Mouse (Mus musculus) hindbrain, embryonic 11.5 days (tissue): ENCODE measurements around the gene Ankrd66. TPM values are rescaled to one million over a fixed set of nuclear protein-coding genes. Genes with fewer than 3 reads are reported as not detected.

Source experiments
- ATAC-seq: fragments of 200-750 bp; cut with Nextera tagmentation; 2 replicates; pipeline ENCODE4 v1.8.0; 2017; ENCODE audit warnings: mild to moderate bottlenecking, moderate TSS enrichment, moderate library complexity; ENCODE audit not compliant: low FRiP score
- DNase-seq: peaks from one replicate; pipeline ENCODE4 v3.0.0-alpha.2; 2015; ENCODE audit warnings: low spot score
- H3K27ac ChIP-seq: fragments of 300-500 bp; sonication (generic); 2 replicates; pipeline ENCODE4 v1.5.1; 2014; ENCODE audit warnings: mild to moderate bottlenecking, low read depth, low read length
- H3K27me3 ChIP-seq: fragments of 300-500 bp; sonication (generic); 2 replicates; pipeline ENCODE4 v1.6.1; 2014; ENCODE audit warnings: mild to moderate bottlenecking, low read length, moderate library complexity, mixed read lengths; ENCODE audit not compliant: control insufficient read depth, insufficient read depth
- H3K36me3 ChIP-seq: fragments of 300-500 bp; sonication (generic); 2 replicates; pipeline ENCODE4 v1.6.1; 2014; ENCODE audit warnings: mild to moderate bottlenecking, low read length, moderate library complexity, mixed read lengths; ENCODE audit not compliant: control insufficient read depth, insufficient read depth
- H3K4me1 ChIP-seq: fragments of 300-500 bp; sonication (generic); replicated peaks from 2 replicates; pipeline ENCODE4 v1.6.1; 2014; ENCODE audit warnings: low read length, mixed read lengths; ENCODE audit not compliant: control insufficient read depth, insufficient read depth
- H3K4me2 ChIP-seq: fragments of 300-500 bp; sonication (generic); replicated peaks from 2 replicates; pipeline ENCODE4 v1.6.1; 2014; ENCODE audit warnings: mild to moderate bottlenecking, low read depth, low read length
- H3K4me3 ChIP-seq: fragments of 300-500 bp; sonication (generic); 2 replicates; pipeline ENCODE4 v1.5.1; 2014; ENCODE audit warnings: low read depth, low read length
- H3K9ac ChIP-seq: fragments of 300-500 bp; sonication (generic); 2 replicates; pipeline ENCODE4 v1.6.1; 2014; ENCODE audit warnings: low read depth, low read length
- H3K9me3 ChIP-seq: fragments of 300-500 bp; sonication (generic); 2 replicates; pipeline ENCODE4 v1.6.1; 2016; ENCODE audit warnings: low read length; ENCODE audit not compliant: control insufficient read depth
- WGBS: fragments of 180-500 bp; shearing (Covaris S2); extraction: QIAGEN DNeasy Blood & Tissue Kit; methylation state at CpG from one replicate; pipeline ENCODE4 v1.1.7; 2014; 5-methylcytosine and 5-hydroxymethylcytosine counted together
- polyA plus RNA-seq: library from polyadenylated mRNA; unstranded; fragments of >200 nt; fragmentation: Nextera tagmentation; extraction: Ambion mirVana; gene quantifications from 2 replicates; pipeline ENCODE4 v1.2.1, GENCODE M21; 2014

Ankrd66 gene
- polyA plus RNA-seq, 1 experiment from 2014 or later, result 1.2 TPM

DNA sequence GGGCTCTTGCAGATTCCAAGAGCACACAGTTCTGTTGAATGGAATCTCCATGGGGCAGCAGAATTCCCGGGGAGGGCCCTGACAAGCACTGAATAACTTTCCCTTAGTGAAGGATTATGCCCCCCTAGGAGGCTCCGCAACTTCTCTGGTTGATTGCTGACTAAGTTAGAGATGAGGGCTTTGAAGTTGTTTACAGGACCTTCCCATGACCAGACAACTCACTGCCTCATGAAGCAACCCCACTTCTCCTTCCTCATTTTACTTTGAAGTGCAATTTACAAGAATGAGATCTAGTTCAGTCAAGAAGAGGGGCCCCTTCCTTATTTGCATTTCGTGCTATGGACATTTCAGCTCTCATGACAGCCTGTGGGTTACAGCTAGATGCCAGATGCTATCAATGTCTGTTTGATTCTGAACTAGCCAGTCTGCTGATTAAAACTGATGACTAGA, 30.2 kb upstream of the Ankrd66 start:
- Histone ChIP-seq H3K4me1 (0 out of 2 replicates have a peak, but pooled peaks cover 2% of the 10 kb centered on the region), H3K36me3 (no peaks in the 10 kb centered on the region), H3K9ac (no peak overlapping the region), H3K27me3 (no peaks in the 10 kb centered on the region), H3K9me3 (no peaks in the 10 kb centered on the region), H3K4me2 (no peak overlapping the region), H3K27ac (no peak overlapping the region), H3K4me3 (no peak overlapping the region)
- ATAC-seq (peak; percentile 56; the same call in 1 of the 2 replicates), DNase-seq (no peak)
- 14% methylated on average over 3 of the region's 3 CpGs for WGBS

DNA sequence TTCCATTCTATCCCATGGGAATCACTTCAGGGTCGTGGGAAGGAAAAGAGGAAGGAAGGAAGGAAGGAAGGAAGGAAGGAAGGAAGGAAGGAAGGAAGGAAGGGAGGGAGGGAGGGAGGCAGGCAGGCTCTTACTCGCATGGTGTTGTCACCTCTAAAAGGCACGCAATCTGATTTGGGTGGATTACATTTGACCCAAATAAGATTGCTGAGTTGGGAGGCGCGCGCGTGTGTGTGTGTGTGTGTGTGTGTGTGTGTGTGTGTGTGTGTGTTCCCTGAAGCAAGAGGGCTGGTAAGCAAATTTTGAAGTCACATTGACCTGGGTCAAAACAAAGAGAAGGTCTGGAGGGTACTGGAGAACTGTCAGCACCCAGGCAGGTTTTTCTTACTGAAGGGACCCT, 25.8 kb upstream of the Ankrd66 start:
- Histone ChIP-seq H3K4me1 (0 out of 2 replicates have a peak, but pooled peaks cover 2% of the 10 kb centered on the region), H3K9me3 (no peaks in the 10 kb centered on the region), H3K27ac (no peak overlapping the region), H3K27me3 (no peaks in the 10 kb centered on the region), H3K4me3 (no peak overlapping the region), H3K36me3 (no peaks in the 10 kb centered on the region), H3K9ac (no peak overlapping the region), H3K4me2 (no peak overlapping the region)
- 63% methylated on average over 7 of the region's 7 CpGs for WGBS
- no peak for DNase-seq
- ATAC-seq, result no peak

DNA sequence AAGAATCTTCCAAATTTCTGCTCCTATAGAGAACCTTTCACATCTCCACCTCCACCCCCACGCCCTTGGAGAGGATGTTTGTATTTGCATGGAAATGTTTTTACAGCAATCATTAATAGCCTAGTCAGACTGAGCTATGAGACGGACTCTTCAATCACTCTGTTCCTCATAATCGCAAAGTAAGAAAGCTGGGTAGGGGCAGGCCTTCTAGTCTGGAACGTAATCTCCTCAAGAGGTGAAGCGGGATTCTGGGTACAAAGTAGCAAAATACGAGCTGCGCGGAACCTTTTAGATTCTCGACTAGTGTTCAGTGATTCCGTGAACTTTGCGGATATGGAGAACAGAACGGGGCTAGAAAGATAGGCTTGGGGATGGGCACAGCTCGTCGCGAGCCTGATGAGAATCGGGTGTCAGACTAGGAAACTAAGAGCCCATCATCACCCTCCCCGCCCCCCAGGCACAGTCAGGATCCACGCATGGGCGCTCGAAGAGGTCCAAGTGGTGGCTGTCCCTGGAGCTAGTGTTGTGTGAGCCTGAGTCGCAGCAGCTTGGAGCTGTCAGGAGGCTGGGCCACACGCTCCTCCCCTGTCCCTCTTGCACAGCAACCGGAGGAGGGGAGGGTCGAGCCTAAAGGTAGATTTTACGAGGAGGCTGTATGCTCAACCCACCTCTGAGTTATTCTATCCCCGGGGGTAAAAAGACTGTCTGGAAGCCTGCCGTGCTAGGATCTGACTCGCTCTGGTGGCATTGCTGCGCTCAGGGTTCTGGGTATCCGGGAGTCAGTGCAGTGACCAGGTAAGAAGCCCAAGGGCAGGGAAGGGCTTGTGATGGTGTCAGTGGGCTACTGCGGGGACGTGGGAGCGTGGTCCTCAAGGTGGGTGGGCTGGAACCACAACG, 24.8 kb upstream of the Ankrd66 start, which contains the start of gene Pla2g7:
Gene Pla2g7, plus strand, starts transcription at position 107 of the 897 bp plus-strand sequence.
- H3K9ac ChIP-seq, result peak within 1 kb of the TSS; percentile 37
- WGBS, result under 1% methylated on average over 34 of the region's 34 CpGs
- H3K27ac ChIP-seq, result peak within 1 kb of the TSS; percentile 19; the same call in 1 of the 2 replicates
- H3K27me3 ChIP-seq, result no peaks in the 10 kb centered on the region
- H3K9me3 ChIP-seq, result no peaks in the 10 kb centered on the region
- peak; percentile 85 for ATAC-seq
- H3K4me1 ChIP-seq, result no peaks in the 10 kb centered on the region
- H3K4me3 ChIP-seq, result peak within 1 kb of the TSS; percentile 40
- H3K36me3 ChIP-seq, result no peaks in the 10 kb centered on the region
- peak; percentile 68 for DNase-seq
- peak within 1 kb of the TSS; percentile 74 for H3K4me2 ChIP-seq

DNA sequence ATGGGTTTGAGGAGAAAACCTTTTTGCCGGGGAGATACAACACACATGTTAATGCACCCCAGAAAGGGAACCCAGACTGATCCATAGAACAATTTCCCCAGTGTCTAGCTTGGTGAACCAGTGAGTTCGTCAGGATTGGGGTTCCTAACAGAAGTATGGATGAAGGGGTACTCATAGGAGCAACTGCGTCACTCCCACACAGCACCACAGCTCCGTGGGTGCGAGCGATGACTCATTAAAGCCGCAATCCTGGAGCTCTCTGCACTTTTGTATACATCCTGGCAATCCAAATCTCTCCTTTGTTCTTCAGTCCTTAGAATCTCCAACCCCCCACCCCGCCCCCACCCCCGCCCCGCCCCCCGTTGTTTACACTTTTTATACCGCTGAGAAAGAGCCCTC, 24.2 kb upstream of the Ankrd66 start:
- no peaks in the 10 kb centered on the region for H3K27me3 ChIP-seq
- H3K9ac ChIP-seq, result peak overlapping the region; percentile 37
- H3K4me3 ChIP-seq, result peak overlapping the region; percentile 40
- no peaks in the 10 kb centered on the region for H3K9me3 ChIP-seq
- H3K27ac ChIP-seq, result no peak overlapping the region
- WGBS, result 7% methylated on average over 12 of the region's 12 CpGs
- ATAC-seq, result peak; percentile 58
- peak overlapping the region; percentile 74 for H3K4me2 ChIP-seq
- H3K4me1 ChIP-seq, result no peaks in the 10 kb centered on the region
- H3K36me3 ChIP-seq, result no peaks in the 10 kb centered on the region
- DNase-seq, result peak; percentile 43

- ATAC-seq (no peak), DNase-seq (no peak)
- Histone ChIP-seq H3K27ac (no peak overlapping the region), H3K36me3 (no peaks in the 10 kb centered on the region), H3K4me1 (no peaks in the 10 kb centered on the region), H3K4me2 (no peak overlapping the region), H3K9me3 (no peaks in the 10 kb centered on the region), H3K27me3 (no peaks in the 10 kb centered on the region), H3K4me3 (no peak overlapping the region), H3K9ac (no peak overlapping the region)
- 88% methylated on average over 7 of the region's 7 CpGs for WGBS
Observed at GRCm38 (mm10) chr17:43563192-43563987, 20.0 kb upstream of the Ankrd66 start.

- no peaks in the 10 kb centered on the region for H3K9me3 ChIP-seq
- no peaks in the 10 kb centered on the region for H3K36me3 ChIP-seq
- no peak overlapping the region for H3K9ac ChIP-seq
- no peaks in the 10 kb centered on the region for H3K27me3 ChIP-seq
- no peak for DNase-seq
- no peak overlapping the region for H3K4me3 ChIP-seq
- H3K27ac ChIP-seq, result no peak overlapping the region
- ATAC-seq, result no peak
- H3K4me2 ChIP-seq, result no peak overlapping the region
- no peaks in the 10 kb centered on the region for H3K4me1 ChIP-seq
- 92% methylated on average over 3 of the region's 3 CpGs for WGBS
Observed at GRCm38 (mm10) chr17:43558678-43559077, 15.2 kb upstream of the Ankrd66 start.

- no peak overlapping the region for H3K4me2 ChIP-seq
- no peaks in the 10 kb centered on the region for H3K9me3 ChIP-seq
- no peak overlapping the region for H3K4me3 ChIP-seq
- DNase-seq, result peak; percentile 22
- H3K27me3 ChIP-seq, result no peaks in the 10 kb centered on the region
- peak; percentile 75 for ATAC-seq
- 22% methylated on average over 6 of the region's 6 CpGs for WGBS
- H3K9ac ChIP-seq, result no peak overlapping the region
- H3K4me1 ChIP-seq, result no peaks in the 10 kb centered on the region
- no peak overlapping the region for H3K27ac ChIP-seq
- H3K36me3 ChIP-seq, result no peaks in the 10 kb centered on the region
Observed at GRCm38 (mm10) chr17:43557541-43558090, 14.2 kb upstream of the Ankrd66 start.

DNA sequence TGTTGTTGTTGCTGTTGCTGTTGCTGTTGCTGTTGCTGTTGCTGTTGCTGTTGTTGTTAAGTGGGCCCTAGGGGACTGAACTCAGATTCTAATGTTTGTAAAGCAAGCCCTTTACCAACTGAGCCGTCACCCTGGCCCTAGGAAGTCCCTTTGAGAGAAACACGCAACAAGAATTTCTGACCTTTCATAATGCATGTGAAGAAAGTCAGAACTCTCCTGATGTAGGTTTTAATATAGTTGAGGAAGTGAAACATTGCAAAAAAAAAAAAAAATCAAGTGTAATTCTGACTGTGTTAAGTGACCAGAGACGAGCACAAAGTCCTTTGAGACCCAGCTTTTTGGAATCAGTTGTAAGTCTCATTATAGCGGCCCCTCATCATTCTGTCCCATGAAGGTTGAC, 13.7 kb upstream of the Ankrd66 start:
- no peaks in the 10 kb centered on the region for H3K9me3 ChIP-seq
- WGBS, result 80% methylated on average over 4 of the region's 4 CpGs
- ATAC-seq, result no peak; the same call in 1 of the 2 replicates
- no peak for DNase-seq
- H3K36me3 ChIP-seq, result no peaks in the 10 kb centered on the region
- no peak overlapping the region for H3K9ac ChIP-seq
- H3K4me2 ChIP-seq, result no peak overlapping the region
- H3K4me1 ChIP-seq, result no peaks in the 10 kb centered on the region
- no peaks in the 10 kb centered on the region for H3K27me3 ChIP-seq
- no peak overlapping the region for H3K27ac ChIP-seq
- H3K4me3 ChIP-seq, result no peak overlapping the region
